Mouse (Mus musculus) intestine, embryonic 16.5 days (tissue): Measurements from ENCODE around the gene Cldn15. TPM values are rescaled to one million over a fixed set of nuclear protein-coding genes. Genes with fewer than 3 reads are reported as not detected.

Source experiments
- ATAC-seq: fragments of 200-750 bp; cut with Nextera tagmentation; 2 replicates; pipeline ENCODE4 v1.8.0; 2017; ENCODE audit warnings: moderate TSS enrichment, moderate library complexity
- H3K27ac ChIP-seq: fragments of 300-500 bp; sonication (generic); 2 replicates; pipeline ENCODE4 v1.5.1; 2014; ENCODE audit warnings: mild to moderate bottlenecking, low read length
- H3K27me3 ChIP-seq: fragments of 300-500 bp; sonication (generic); replicated peaks from 2 replicates; pipeline ENCODE4 v1.6.1; 2014; ENCODE audit warnings: low read length, control low read depth, mixed read lengths; ENCODE audit not compliant: control insufficient read depth, insufficient read depth
- H3K36me3 ChIP-seq: fragments of 300-500 bp; sonication (generic); 2 replicates; pipeline ENCODE4 v1.6.1; 2014; ENCODE audit warnings: low read length, control low read depth; ENCODE audit not compliant: control insufficient read depth, insufficient read depth
- H3K4me1 ChIP-seq: fragments of 300-500 bp; sonication (generic); 2 replicates; pipeline ENCODE4 v1.6.1; 2014; ENCODE audit warnings: low read length, control low read depth, mixed read lengths; ENCODE audit not compliant: control insufficient read depth, insufficient read depth
- H3K4me2 ChIP-seq: fragments of 300-500 bp; sonication (generic); 2 replicates; pipeline ENCODE4 v1.6.1; 2014; ENCODE audit warnings: low read depth, low read length, control low read depth
- H3K4me3 ChIP-seq: fragments of 300-500 bp; sonication (generic); 2 replicates; pipeline ENCODE4 v1.5.1; 2014; ENCODE audit warnings: mild to moderate bottlenecking, low read length
- H3K9ac ChIP-seq: fragments of 300-500 bp; sonication (generic); 2 replicates; pipeline ENCODE4 v1.6.1; 2014; ENCODE audit warnings: low read depth, low read length
- H3K9me3 ChIP-seq: fragments of 300-500 bp; sonication (generic); 2 replicates; pipeline ENCODE4 v1.6.1; 2016; ENCODE audit warnings: low read length, control low read depth; ENCODE audit not compliant: control insufficient read depth
- WGBS: fragments of 180-500 bp; shearing (Covaris S2); extraction: QIAGEN DNeasy Blood & Tissue Kit; methylation state at CpG from one replicate; pipeline ENCODE4 v1.1.7; 2014; 5-methylcytosine and 5-hydroxymethylcytosine counted together
- polyA plus RNA-seq: library from polyadenylated mRNA; unstranded; fragments of >200 nt; fragmentation: Nextera tagmentation; extraction: Ambion mirVana; gene quantifications from 2 replicates; pipeline ENCODE4 v1.2.1, GENCODE M21; 2015

Gene Cldn15
- polyA plus RNA-seq, 1 experiment from 2014 or later, result 34.8 TPM

GRCm38 (mm10) chr5:136957250-136957649, 9.2 kb upstream of the Cldn15 start:
- Histone ChIP-seq H3K27me3 (no peaks in the 10 kb centered on the region), H3K4me2 (no peak overlapping the region), H3K9ac (no peak overlapping the region), H3K27ac (peak overlapping the region; percentile 68), H3K36me3 (no peaks in the 10 kb centered on the region), H3K4me3 (no peak overlapping the region), H3K4me1 (peaks cover 17% of the 10 kb centered on the region), H3K9me3 (no peaks in the 10 kb centered on the region)
- ATAC-seq, result no peak
- 60% methylated on average over 1 of the region's 1 CpGs for WGBS

GRCm38 (mm10) chr5:136958991-136959605, 7.3 kb upstream of the Cldn15 start:
- 33% methylated on average over 5 of the region's 5 CpGs for WGBS
- peak; percentile 65 for ATAC-seq
- Histone ChIP-seq H3K27me3 (no peaks in the 10 kb centered on the region), H3K9me3 (no peaks in the 10 kb centered on the region), H3K36me3 (peaks cover 1% of the 10 kb centered on the region; the same call in 1 of the 2 replicates), H3K27ac (peak overlapping the region; percentile 94), H3K4me2 (peak overlapping the region; percentile 27), H3K4me3 (no peak overlapping the region), H3K4me1 (peaks cover 26% of the 10 kb centered on the region), H3K9ac (peak overlapping the region; percentile 46; the same call in 1 of the 2 replicates)

DNA sequence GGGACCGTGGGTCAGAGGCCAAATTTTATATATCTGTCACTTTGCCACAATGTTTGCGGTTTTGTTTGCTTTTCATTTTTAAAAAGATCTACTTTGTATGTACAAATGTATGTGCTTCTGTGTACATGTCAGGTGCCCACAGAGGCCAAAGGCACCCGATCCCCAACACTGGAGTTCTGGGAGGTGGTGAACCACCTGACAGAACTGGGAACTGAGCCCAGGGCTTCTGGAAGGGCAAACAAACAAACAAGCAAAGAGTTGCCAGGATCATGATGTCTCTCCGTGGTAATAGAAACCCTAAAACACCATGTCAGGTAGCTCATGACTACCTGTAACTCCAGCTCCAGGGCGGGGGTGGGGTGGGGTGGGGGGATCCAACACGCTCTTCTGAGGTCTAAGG, 6.4 kb upstream of the Cldn15 start:
- Histone ChIP-seq H3K9ac (no peak overlapping the region), H3K9me3 (no peaks in the 10 kb centered on the region), H3K4me2 (no peak overlapping the region), H3K4me3 (no peak overlapping the region), H3K4me1 (peaks cover 31% of the 10 kb centered on the region), H3K36me3 (peaks cover 3% of the 10 kb centered on the region; the same call in 1 of the 2 replicates), H3K27me3 (no peaks in the 10 kb centered on the region), H3K27ac (peak overlapping the region; percentile 39; the same call in 1 of the 2 replicates)
- no peak for ATAC-seq
- 88% methylated on average over 6 of the region's 6 CpGs for WGBS

GRCm38 (mm10) chr5:136961334-136961982, 5.0 kb upstream of the Cldn15 start:
- Histone ChIP-seq H3K9me3 (no peaks in the 10 kb centered on the region), H3K4me1 (peaks cover 42% of the 10 kb centered on the region), H3K9ac (peak overlapping the region; percentile 88), H3K36me3 (peaks cover 3% of the 10 kb centered on the region; the same call in 1 of the 2 replicates), H3K27ac (peak overlapping the region; percentile 88), H3K27me3 (no peaks in the 10 kb centered on the region), H3K4me3 (peak overlapping the region; percentile 77), H3K4me2 (peak overlapping the region; percentile 81)
- ATAC-seq, result peak; percentile 1; the same call in 1 of the 2 replicates
- WGBS, result 29% methylated on average over 5 of the region's 5 CpGs

DNA sequence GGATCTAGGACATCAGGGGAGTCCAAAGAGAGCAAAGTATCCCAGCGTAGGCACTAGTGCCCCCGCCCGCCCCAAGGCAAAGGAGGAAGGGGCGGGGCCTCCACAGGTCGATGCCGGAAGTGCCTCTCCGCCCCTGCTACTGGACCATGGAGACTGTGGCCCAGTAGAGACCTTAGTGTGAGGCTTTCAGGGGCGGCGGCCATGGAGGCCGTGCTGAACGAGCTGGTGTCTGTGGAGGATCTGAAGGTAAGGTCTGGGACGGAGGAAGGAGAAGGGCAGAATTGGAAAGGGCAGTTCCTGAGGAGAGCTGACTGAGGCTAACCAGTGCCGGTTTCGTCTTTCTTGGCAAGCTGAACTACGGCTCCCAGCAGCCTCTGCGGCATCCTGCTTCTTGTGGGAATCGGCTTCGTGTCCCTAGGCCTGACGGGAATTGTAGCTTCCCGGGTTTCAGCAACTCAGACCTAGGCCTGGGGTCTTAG, 4.4 kb upstream of the Cldn15 start:
- Histone ChIP-seq H3K4me1 (peaks cover 48% of the 10 kb centered on the region), H3K27me3 (no peaks in the 10 kb centered on the region), H3K27ac (peak overlapping the region; percentile 88), H3K9ac (peak overlapping the region; percentile 88), H3K9me3 (no peaks in the 10 kb centered on the region), H3K4me3 (peak overlapping the region; percentile 77), H3K4me2 (peak overlapping the region; percentile 81), H3K36me3 (peaks cover 3% of the 10 kb centered on the region; the same call in 1 of the 2 replicates)
- ATAC-seq, result peak; percentile 79
- WGBS, result under 1% methylated on average over 20 of the region's 20 CpGs

- ATAC-seq, result peak; percentile 36
- H3K27me3 ChIP-seq, result no peaks in the 10 kb centered on the region
- H3K4me1 ChIP-seq, result peaks cover 53% of the 10 kb centered on the region
- H3K27ac ChIP-seq, result peak overlapping the region; percentile 88
- H3K4me3 ChIP-seq, result peak overlapping the region; percentile 77
- peak overlapping the region; percentile 88 for H3K9ac ChIP-seq
- H3K9me3 ChIP-seq, result no peaks in the 10 kb centered on the region
- peak overlapping the region; percentile 81 for H3K4me2 ChIP-seq
- H3K36me3 ChIP-seq, result peaks cover 3% of the 10 kb centered on the region; the same call in 1 of the 2 replicates
- under 1% methylated on average over 10 of the region's 10 CpGs for WGBS
Measured at GRCm38 (mm10) chr5:136962501-136962900, 3.9 kb upstream of the Cldn15 start.

GRCm38 (mm10) chr5:136962966-136963540, 3.4 kb upstream of the Cldn15 start:
- no peak for ATAC-seq
- H3K9ac ChIP-seq, result peak overlapping the region; percentile 88
- peak overlapping the region; percentile 77 for H3K4me3 ChIP-seq
- H3K9me3 ChIP-seq, result no peaks in the 10 kb centered on the region
- peaks cover 3% of the 10 kb centered on the region; the same call in 1 of the 2 replicates for H3K36me3 ChIP-seq
- no peaks in the 10 kb centered on the region for H3K27me3 ChIP-seq
- peaks cover 58% of the 10 kb centered on the region for H3K4me1 ChIP-seq
- WGBS, result 66% methylated on average over 8 of the region's 8 CpGs
- H3K4me2 ChIP-seq, result peak overlapping the region; percentile 81
- 0 out of 2 replicates have a peak overlapping the region, but pooled peaks have one; percentile 45 for H3K27ac ChIP-seq

- peak; percentile 59 for ATAC-seq
- Histone ChIP-seq H3K9ac (0 out of 2 replicates have a peak overlapping the region, but pooled peaks have one; percentile 7), H3K36me3 (peaks cover 3% of the 10 kb centered on the region; the same call in 1 of the 2 replicates)
Measured at GRCm38 (mm10) chr5:136965210-136965609, 1.2 kb upstream of the Cldn15 start.

DNA sequence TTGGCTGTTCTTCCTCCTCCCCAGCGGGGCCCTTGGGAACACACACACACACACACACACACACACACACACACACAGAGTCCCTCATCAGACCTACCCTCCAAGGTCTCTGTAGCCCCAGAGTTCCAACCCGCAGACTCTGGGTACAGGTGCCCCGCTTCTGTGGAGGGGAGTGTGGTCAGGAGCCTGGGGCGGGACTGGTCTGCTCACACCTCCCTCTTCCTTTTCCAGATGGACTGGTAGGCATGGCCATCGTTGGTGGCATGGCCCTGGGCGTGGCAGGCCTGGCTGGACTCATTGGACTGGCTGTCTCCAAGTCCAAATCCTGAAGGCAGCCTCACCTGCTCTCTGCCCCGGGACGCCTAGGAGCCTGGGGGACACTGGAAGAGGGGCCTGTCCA, 730 bp upstream of the Cldn15 start:
- peaks cover 3% of the 10 kb centered on the region; the same call in 1 of the 2 replicates for H3K36me3 ChIP-seq
- peak; percentile 15 for ATAC-seq
- no peaks in the 10 kb centered on the region for H3K27me3 ChIP-seq
- peak overlapping the region; percentile 7 for H3K9ac ChIP-seq
- H3K27ac ChIP-seq, result peak overlapping the region; percentile 89
- peaks cover 59% of the 10 kb centered on the region for H3K4me1 ChIP-seq
- no peaks in the 10 kb centered on the region for H3K9me3 ChIP-seq
- H3K4me3 ChIP-seq, result no peak overlapping the region
- peak overlapping the region; percentile 23; the same call in 1 of the 2 replicates for H3K4me2 ChIP-seq
- 69% methylated on average over 7 of the region's 8 CpGs for WGBS

More at GRCm38 (mm10) chr5:136965210-136965609, 1.2 kb upstream of the Cldn15 start:
- Histone ChIP-seq H3K27me3 (no peaks in the 10 kb centered on the region), H3K4me3 (no peak overlapping the region), H3K9me3 (no peaks in the 10 kb centered on the region), H3K4me2 (no peak overlapping the region), H3K27ac (peak overlapping the region; percentile 89), H3K4me1 (peaks cover 59% of the 10 kb centered on the region)
- 60% methylated on average over 9 of the region's 9 CpGs for WGBS
